Mouse (Mus musculus) CH12.LX (cell line): ENCODE results near the gene Ppl.

Experiments
- CTCF ChIP-seq, 2 experiments: IDR thresholded peaks in 1 of 2; conservative IDR thresholded peaks in 1 of 2; 2 replicates each; pipeline ENCODE4 v1.5.1; 2011 to 2012; ENCODE audit warnings: low read depth in 2 of 2, low read length in 2 of 2, improper control_type of control experiment in 1 of 2, inconsistent platforms in 1 of 2, mild to moderate bottlenecking in 1 of 2, moderate library complexity in 1 of 2
- EP300 ChIP-seq: IDR thresholded peaks from 2 replicates; pipeline ENCODE4 v1.6.1; 2011; ENCODE audit warnings: low read length, improper control_type of control experiment
- NRF1 ChIP-seq: IDR thresholded peaks from 2 replicates; pipeline ENCODE4 v1.6.1; 2014; ENCODE audit warnings: low read depth, mild to moderate bottlenecking, inconsistent platforms, low read length, improper control_type of control experiment, moderate library complexity
- POLR2A ChIP-seq: IDR thresholded peaks from 2 replicates; pipeline ENCODE4 v1.6.1; 2011; ENCODE audit warnings: low read depth, mild to moderate bottlenecking, improper control_type of control experiment, low read length
- RAD21 ChIP-seq: IDR thresholded peaks from 2 replicates; pipeline ENCODE4 v1.6.1; 2011; ENCODE audit warnings: low read depth, mild to moderate bottlenecking, low read length, improper control_type of control experiment, moderate library complexity
- TCF12 ChIP-seq: IDR thresholded peaks from 2 replicates; pipeline ENCODE4 v1.6.1; 2014; ENCODE audit warnings: low read depth, mild to moderate bottlenecking, inconsistent platforms, low read length, improper control_type of control experiment

DNA sequence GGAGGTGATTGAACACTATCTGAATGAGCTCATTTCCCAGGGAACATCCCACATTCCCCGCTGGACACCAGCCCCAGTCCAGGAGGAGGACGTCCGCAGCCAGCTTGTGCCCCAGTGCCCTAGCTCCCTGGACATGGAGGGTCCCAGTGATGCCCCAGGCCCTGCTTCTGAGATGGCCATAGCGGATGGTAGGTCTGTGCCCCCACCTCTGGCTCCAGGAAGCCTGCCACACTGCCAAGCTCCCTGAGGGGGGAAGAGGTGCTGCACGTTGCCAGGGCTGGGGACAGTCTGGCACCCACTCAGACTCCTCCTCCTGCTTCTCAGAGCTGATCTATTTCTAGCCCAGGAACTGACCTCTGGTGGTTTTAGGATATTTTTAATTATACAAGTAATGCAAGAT is 36.6 kb upstream of the Ppl start:
- TF ChIP-seq NRF1 = no peak
- TF ChIP-seq CTCF (conservative IDR thresholded peaks at IDR 0.05 in 1 of 2, IDR thresholded peaks at IDR 0.05 in 1 of 2; ENCODE audit: low read depth in 2 of 2, low read length in 2 of 2) = no peak
- TF ChIP-seq POLR2A = no peak
- TF ChIP-seq EP300 = no peak
- TF ChIP-seq TCF12 = no peak
- TF ChIP-seq RAD21 = no peak
